Mouse (Mus musculus) intestine, embryonic 16.5 days (tissue): ENCODE data around the gene Rnaseh2a. TPM values are rescaled to one million over a fixed set of nuclear protein-coding genes. Genes with fewer than 3 reads are reported as not detected.

Experiments used
- ATAC-seq: fragments of 200-750 bp; cut with Nextera tagmentation; 2 replicates; pipeline ENCODE4 v1.8.0; 2017; ENCODE audit warnings: moderate TSS enrichment, moderate library complexity
- H3K27ac ChIP-seq: fragments of 300-500 bp; sonication (generic); 2 replicates; pipeline ENCODE4 v1.5.1; 2014; ENCODE audit warnings: mild to moderate bottlenecking, low read length
- H3K27me3 ChIP-seq: fragments of 300-500 bp; sonication (generic); replicated peaks from 2 replicates; pipeline ENCODE4 v1.6.1; 2014; ENCODE audit warnings: low read length, control low read depth, mixed read lengths; ENCODE audit not compliant: control insufficient read depth, insufficient read depth
- H3K36me3 ChIP-seq: fragments of 300-500 bp; sonication (generic); 2 replicates; pipeline ENCODE4 v1.6.1; 2014; ENCODE audit warnings: low read length, control low read depth; ENCODE audit not compliant: control insufficient read depth, insufficient read depth
- H3K4me1 ChIP-seq: fragments of 300-500 bp; sonication (generic); 2 replicates; pipeline ENCODE4 v1.6.1; 2014; ENCODE audit warnings: low read length, control low read depth, mixed read lengths; ENCODE audit not compliant: control insufficient read depth, insufficient read depth
- H3K4me2 ChIP-seq: fragments of 300-500 bp; sonication (generic); 2 replicates; pipeline ENCODE4 v1.6.1; 2014; ENCODE audit warnings: low read depth, low read length, control low read depth
- H3K4me3 ChIP-seq: fragments of 300-500 bp; sonication (generic); 2 replicates; pipeline ENCODE4 v1.5.1; 2014; ENCODE audit warnings: mild to moderate bottlenecking, low read length
- H3K9ac ChIP-seq: fragments of 300-500 bp; sonication (generic); 2 replicates; pipeline ENCODE4 v1.6.1; 2014; ENCODE audit warnings: low read depth, low read length
- H3K9me3 ChIP-seq: fragments of 300-500 bp; sonication (generic); 2 replicates; pipeline ENCODE4 v1.6.1; 2016; ENCODE audit warnings: low read length, control low read depth; ENCODE audit not compliant: control insufficient read depth
- WGBS: fragments of 180-500 bp; shearing (Covaris S2); extraction: QIAGEN DNeasy Blood & Tissue Kit; methylation state at CpG from one replicate; pipeline ENCODE4 v1.1.7; 2014; 5-methylcytosine and 5-hydroxymethylcytosine counted together
- polyA plus RNA-seq: library from polyadenylated mRNA; unstranded; fragments of >200 nt; fragmentation: Nextera tagmentation; extraction: Ambion mirVana; gene quantifications from 2 replicates; pipeline ENCODE4 v1.2.1, GENCODE M21; 2015

Rnaseh2a gene
- 102 and 120 TPM in 2 replicates for polyA plus RNA-seq

DNA sequence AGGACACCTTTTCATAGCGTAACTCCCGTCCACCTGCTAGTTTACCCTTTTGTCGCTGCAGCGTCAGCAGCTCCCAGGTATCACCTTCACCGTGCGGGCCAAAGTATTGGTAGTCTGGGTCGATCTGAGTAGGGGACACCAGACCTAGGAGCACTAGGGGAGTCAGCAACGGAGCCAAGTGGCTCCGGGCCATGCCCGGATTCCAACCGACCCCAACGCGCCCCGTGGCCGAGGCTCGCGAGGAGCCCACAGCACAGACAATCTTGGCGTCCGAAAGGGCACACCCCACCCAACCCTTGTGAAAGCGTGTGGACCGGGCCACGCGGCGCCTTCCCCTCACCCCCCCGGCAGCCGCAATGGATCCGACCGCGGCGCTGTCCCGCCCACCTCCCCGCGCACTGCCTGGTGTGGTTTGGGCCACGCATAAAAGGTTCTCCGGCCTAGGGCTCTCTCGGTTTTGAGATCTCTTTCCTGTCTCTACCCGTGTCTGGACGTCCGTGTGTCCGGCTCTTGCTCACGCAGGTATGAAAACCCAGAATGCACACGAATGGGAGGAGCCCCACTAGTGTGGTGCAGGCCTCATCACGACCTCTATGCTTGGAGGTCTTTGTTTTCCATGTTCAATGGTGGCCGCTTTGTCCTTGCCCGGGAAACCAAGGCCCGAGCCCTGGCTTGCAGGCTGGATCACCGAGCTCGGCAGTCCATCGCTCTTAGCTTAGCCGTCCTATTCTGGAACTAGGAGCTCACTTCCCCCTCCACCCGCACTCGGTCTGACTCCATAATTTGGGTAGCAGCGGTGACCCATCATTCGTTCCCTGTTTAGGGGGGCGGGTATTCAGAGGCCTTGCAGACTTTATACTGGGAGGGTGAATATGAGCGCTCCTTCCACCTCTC is at the start of gene Rnaseh2a, which contains the start of the genes Gm49661 and Prdx2:
Gene Rnaseh2a (minus strand): TSS at position 527 of the 894 bp plus-strand sequence.
Gene Gm49661 (minus strand): TSS at position 193 of the 894 bp plus-strand sequence.
Gene Prdx2 (plus strand): TSS at position 347 of the 894 bp plus-strand sequence.
- Histone ChIP-seq H3K4me3 (peak within 1 kb of the TSS; percentile 62), H3K9ac (peak within 1 kb of the TSS; percentile 80), H3K36me3 (no peaks in the 10 kb centered on the region), H3K9me3 (no peaks in the 10 kb centered on the region), H3K4me2 (peak within 1 kb of the TSS; percentile 84), H3K27me3 (no peaks in the 10 kb centered on the region), H3K4me1 (peaks cover 31% of the 10 kb centered on the region), H3K27ac (peak within 1 kb of the TSS; percentile 93)
- under 1% methylated on average over 55 of the region's 56 CpGs for WGBS
- ATAC-seq = peak; percentile 79

DNA sequence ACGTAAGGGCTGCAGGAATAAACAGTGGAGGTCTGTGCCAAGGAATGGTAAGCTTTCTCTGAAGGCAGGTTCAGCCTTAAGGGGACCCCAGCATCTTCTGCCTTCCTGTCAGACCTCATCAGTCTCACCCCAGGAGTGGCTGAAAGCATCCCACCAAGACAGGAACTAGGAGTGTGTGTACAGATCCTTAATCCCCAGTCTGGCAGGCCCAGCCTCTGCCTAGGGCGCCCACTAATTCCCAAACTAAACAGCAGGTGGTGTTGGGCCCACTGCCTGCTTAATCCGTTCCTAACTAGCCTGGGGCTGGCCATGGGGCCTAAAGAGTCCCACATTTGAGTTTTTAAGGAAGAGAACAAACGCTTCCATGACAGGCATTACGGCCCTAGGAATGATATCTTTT is 47.6 kb upstream of the Rnaseh2a start:
- WGBS = 47% methylated on average over 5 of the region's 5 CpGs
- no peak for ATAC-seq

DNA sequence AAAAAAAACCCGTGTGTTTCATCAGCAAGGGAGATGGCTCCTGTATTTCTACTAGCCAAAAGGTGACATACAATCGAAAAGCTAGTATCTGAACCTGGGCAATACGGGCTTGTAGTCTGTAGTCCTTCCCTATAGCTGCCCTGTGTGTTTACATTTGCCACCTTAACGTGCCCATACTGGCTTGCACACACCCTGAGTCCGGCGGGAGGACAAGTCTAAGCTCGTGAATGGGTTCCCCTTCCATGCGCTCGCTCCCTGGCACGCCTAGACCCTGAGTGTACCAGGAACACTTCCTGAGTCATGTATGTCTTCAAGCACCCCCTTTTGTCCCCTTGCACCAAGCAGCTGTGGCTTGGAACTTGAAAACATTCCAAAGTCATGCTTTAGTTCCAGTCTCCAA is 47.2 kb upstream of the Rnaseh2a start:
- Histone ChIP-seq H3K9me3 (no peaks in the 10 kb centered on the region), H3K36me3 (peaks cover 7% of the 10 kb centered on the region; the same call in 1 of the 2 replicates), H3K4me3 (no peak overlapping the region), H3K4me1 (no peaks in the 10 kb centered on the region), H3K27ac (no peak overlapping the region), H3K27me3 (peaks cover 3% of the 10 kb centered on the region), H3K9ac (no peak overlapping the region), H3K4me2 (no peak overlapping the region)
- no peak for ATAC-seq
- WGBS = 67% methylated on average over 10 of the region's 10 CpGs

More for the DNA sequence above, 47.6 kb upstream of the Rnaseh2a start:
- H3K4me2 ChIP-seq = no peak overlapping the region
- no peaks in the 10 kb centered on the region for H3K9me3 ChIP-seq
- no peak overlapping the region for H3K9ac ChIP-seq
- no peaks in the 10 kb centered on the region for H3K4me1 ChIP-seq
- H3K27me3 ChIP-seq = peaks cover 3% of the 10 kb centered on the region
- H3K36me3 ChIP-seq = peaks cover 7% of the 10 kb centered on the region; the same call in 1 of the 2 replicates
- H3K27ac ChIP-seq = no peak overlapping the region
- no peak overlapping the region for H3K4me3 ChIP-seq

DNA sequence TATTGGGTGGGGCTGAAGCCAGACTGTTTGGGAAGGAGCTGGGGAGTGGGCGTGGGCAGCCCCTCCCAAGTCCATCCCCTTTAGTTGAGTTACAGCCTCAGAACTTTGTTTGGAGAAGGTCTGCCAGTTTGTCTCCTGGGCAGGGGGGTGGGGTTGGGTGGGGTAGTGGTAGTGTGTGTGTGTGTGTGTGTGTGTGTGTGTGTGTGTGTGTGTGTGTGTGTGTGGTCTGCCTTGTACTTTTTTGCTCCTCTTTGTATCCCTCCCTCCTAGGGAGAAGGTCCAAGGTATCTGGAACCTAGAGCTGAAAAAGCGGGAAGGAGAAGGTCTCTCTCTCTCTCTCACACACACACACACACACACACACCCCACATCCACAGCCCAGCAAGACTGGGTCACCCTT is 44.9 kb upstream of the Rnaseh2a start, which contains the start of gene Best2:
Gene Best2 (minus strand): TSS at position 101 of the 400 bp plus-strand sequence.
- peak within 1 kb of the TSS; percentile 78 for H3K4me2 ChIP-seq
- H3K4me3 ChIP-seq = peak within 1 kb of the TSS; percentile 39
- peak within 1 kb of the TSS; percentile 55 for H3K9ac ChIP-seq

DNA sequence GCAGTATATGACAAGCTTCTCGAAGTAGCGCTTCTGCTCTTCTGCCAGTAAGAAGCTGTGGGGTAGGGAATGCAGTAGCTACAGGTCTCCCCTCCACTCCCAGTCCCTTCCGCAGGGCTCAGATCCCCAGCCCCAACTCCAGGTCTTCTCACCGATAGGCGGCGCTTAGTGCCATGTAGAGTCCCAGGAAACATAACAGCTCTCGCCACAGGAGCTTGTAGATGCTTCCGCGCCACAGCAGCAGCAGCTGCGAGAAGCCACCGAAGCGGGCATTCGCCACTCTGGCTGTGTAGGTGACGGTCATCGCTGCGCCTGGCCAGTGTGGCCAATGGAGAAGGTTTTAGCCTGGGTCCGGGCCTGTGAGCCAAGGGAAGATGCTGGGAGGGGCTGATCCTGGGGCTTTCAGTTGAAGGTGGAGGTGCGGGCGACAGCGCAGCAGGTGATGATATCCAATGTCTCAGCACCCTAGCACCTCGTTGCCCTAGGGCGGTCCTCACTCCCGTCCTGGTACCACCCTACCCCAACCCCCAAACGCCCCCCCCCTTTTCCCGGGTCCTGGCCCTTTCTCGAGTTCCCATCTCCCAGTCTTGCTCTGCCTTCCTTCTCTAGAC is 43.8 kb upstream of the Rnaseh2a start:
- 4% methylated on average over 26 of the region's 26 CpGs for WGBS
- no peaks in the 10 kb centered on the region for H3K9me3 ChIP-seq
- no peak overlapping the region for H3K27ac ChIP-seq
- no peaks in the 10 kb centered on the region for H3K4me1 ChIP-seq
- H3K27me3 ChIP-seq = peaks cover 21% of the 10 kb centered on the region
- H3K36me3 ChIP-seq = 0 out of 2 replicates have a peak, but pooled peaks cover 1% of the 10 kb centered on the region
- ATAC-seq = peak; percentile 69
- H3K9ac ChIP-seq = peak overlapping the region; percentile 55
- peak overlapping the region; percentile 39 for H3K4me3 ChIP-seq
- peak overlapping the region; percentile 78 for H3K4me2 ChIP-seq

More for the DNA sequence above, 44.9 kb upstream of the Rnaseh2a start, which contains the start of gene Best2:
- Histone ChIP-seq H3K27me3 (peaks cover 17% of the 10 kb centered on the region), H3K4me1 (no peaks in the 10 kb centered on the region), H3K9me3 (no peaks in the 10 kb centered on the region), H3K27ac (no peak within 1 kb of the TSS), H3K36me3 (0 out of 2 replicates have a peak, but pooled peaks cover 4% of the 10 kb centered on the region)
- no peak for ATAC-seq
- WGBS = 36% methylated on average over 2 of the region's 2 CpGs

DNA sequence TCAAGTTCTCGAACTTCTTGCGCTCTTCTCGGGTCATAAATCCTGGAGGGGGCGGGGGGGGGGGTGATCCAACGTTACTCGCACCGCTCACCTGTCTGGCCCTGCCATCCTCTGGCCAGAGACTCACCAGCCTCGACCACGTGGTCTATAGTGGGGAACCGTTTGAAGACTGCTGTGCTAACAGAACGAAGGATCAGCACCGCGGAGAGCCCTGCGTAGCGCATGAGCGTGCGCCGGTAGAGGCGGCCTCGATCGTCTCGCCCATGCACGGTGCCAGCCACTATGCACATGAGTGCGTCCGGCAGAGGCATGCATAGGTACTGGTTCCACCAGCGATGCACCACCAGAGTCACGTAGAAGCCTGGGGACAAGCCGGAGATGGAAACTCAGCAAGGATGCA is 41.7 kb upstream of the Rnaseh2a start:
- Histone ChIP-seq H3K4me3 (no peak overlapping the region), H3K27ac (no peak overlapping the region), H3K9me3 (no peaks in the 10 kb centered on the region), H3K9ac (no peak overlapping the region), H3K4me2 (no peak overlapping the region), H3K36me3 (no peaks in the 10 kb centered on the region), H3K27me3 (peaks cover 27% of the 10 kb centered on the region), H3K4me1 (no peaks in the 10 kb centered on the region)
- 9% methylated on average over 28 of the region's 28 CpGs for WGBS
- no peak for ATAC-seq

DNA sequence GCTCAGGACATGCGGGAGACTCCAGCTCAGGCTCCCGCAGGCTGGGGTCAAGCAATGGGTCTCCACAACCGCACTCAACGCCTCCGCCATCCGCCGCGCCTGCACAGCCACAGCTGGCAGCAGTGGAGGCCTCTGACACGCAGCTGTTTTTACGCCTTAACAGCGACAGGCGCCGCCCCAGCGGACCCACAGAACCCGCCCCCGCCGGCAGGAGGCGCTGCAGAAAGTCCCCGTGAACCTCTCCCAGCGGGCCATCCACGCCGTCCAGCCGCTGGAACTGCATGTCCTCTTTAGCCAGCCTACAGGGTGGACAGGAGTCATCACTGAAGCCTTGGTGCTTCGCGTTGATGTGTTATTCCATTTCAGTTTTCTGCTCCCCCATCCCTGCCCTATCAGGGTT is 38.1 kb upstream of the Rnaseh2a start:
- H3K36me3 ChIP-seq = no peaks in the 10 kb centered on the region
- peaks cover 27% of the 10 kb centered on the region for H3K27me3 ChIP-seq
- H3K9me3 ChIP-seq = no peaks in the 10 kb centered on the region
- H3K4me2 ChIP-seq = no peak overlapping the region
- H3K27ac ChIP-seq = no peak overlapping the region
- H3K9ac ChIP-seq = no peak overlapping the region
- no peak overlapping the region for H3K4me3 ChIP-seq
- WGBS = 19% methylated on average over 25 of the region's 25 CpGs
- no peaks in the 10 kb centered on the region for H3K4me1 ChIP-seq
- peak; percentile 9; the same call in 1 of the 2 replicates for ATAC-seq

DNA sequence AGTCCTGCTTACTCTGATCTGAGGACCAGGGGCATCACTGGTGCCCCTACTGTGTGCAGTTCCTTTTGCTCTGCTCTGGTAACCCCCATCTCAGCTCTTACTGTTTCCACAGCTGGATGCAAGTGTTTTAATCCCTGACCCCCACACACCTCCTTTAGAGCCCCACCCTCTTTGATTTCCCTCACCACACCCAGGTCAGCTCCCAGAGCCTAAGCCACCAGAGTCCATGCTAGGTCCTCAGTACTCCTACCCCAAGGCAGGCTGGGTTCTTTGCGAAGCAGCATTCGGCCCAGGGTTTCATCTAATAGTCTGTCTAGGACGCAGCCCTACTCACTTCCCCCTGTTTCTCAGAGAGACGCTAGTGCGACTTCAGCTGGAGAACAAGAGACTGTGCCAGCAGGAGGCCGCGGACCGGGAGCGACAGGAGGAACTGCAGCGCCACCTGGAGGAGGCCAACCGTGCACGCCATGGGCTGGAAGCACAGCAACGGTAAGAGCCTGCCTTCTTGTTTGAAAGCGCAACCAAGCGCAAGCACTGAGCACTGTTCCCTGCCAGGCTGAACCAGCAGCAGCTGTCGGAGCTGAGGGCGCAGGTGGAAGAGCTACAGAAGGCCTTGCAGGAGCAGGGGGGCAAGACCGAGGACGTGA is 28.2 kb upstream of the Rnaseh2a start:
- 11% methylated on average over 19 of the region's 19 CpGs for WGBS
- peak; percentile 73 for ATAC-seq
- no peaks in the 10 kb centered on the region; the same call in 1 of the 2 replicates for H3K36me3 ChIP-seq
- H3K4me1 ChIP-seq = peaks cover 16% of the 10 kb centered on the region
- H3K4me3 ChIP-seq = no peak overlapping the region
- no peak overlapping the region for H3K4me2 ChIP-seq
- H3K9ac ChIP-seq = peak overlapping the region; percentile 43
- no peak overlapping the region for H3K27ac ChIP-seq
- no peaks in the 10 kb centered on the region for H3K9me3 ChIP-seq
- H3K27me3 ChIP-seq = no peaks in the 10 kb centered on the region

DNA sequence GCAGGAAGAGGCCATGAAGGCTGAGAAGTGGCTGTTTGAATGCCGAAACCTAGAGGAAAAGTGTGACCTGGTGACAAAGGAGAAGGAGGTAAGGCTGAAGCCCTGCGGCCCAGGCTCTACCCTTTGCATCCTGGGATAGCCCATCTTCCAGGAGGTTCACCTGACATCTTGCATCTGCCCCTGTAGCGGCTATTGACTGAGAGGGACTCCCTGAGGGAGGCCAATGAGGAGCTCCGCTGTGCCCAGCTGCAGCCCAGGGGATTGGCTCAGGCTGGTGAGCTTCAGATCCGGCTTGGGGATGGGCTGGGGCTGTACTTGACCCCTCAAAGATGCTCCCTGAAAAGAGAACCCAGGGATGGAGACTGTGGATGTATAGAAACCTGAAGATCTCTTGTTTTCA is 27.4 kb upstream of the Rnaseh2a start:
- 81% methylated on average over 5 of the region's 5 CpGs for WGBS
- ATAC-seq = no peak
- Histone ChIP-seq H3K9me3 (no peaks in the 10 kb centered on the region), H3K4me3 (no peak overlapping the region), H3K36me3 (no peaks in the 10 kb centered on the region; the same call in 1 of the 2 replicates), H3K9ac (no peak overlapping the region), H3K4me2 (no peak overlapping the region), H3K27ac (no peak overlapping the region), H3K27me3 (no peaks in the 10 kb centered on the region), H3K4me1 (peaks cover 16% of the 10 kb centered on the region)
